Comparison of ENCODE assay signal across 1 mouse cellular context in the genomic region with DNA sequence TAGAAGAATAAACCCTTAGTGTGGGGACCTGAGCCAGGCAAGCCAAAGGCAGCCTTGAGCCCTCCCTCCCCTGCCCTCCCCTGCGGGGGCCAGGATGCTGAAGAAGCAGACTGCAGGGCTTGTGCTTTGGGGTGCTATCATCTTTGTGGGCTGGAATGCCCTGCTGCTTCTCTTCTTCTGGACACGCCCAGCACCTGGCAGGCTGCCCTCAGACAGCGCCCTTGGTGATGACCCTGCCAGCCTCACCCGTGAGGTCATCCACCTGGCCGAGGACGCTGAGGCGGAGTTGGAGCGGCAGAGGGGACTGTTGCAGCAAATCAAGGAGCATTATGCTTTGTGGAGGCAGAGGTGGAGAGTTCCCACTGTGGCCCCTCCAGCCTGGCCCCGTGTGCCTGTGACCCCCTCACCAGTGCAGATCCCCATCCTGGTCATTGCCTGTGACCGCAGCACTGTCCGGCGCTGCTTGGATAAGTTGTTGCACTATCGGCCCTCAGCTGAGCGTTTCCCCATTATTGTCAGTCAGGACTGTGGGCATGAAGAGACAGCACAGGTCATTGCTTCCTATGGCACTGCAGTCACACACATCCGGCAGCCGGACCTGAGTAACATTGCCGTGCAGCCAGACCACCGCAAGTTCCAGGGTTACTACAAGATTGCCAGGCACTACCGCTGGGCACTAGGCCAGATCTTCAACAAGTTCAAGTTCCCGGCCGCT.
TF ChIP-seq lines count a peak whose summit lies in the region.

No protein-coding gene starts in this region.

TF ChIP-seq in ES-E14, 5 proteins besides CTCF, POLR2A, EP300 and RAD21:
- no peak for TF ChIP-seq ZC3H11A (IDR thresholded peaks at IDR 0.05; ENCODE audit: borderline replicate concordance, low read depth, low read length)
- no peak for TF ChIP-seq ZNF384 (IDR thresholded peaks at IDR 0.05; ENCODE audit: low read depth, low read length)
- no peak for TF ChIP-seq CHD2 (IDR thresholded peaks at IDR 0.05; ENCODE audit: low read depth, low read length)
- no peak for TF ChIP-seq MAFK (IDR thresholded peaks at IDR 0.05; ENCODE audit: insufficient read depth, low read depth, low read length)
- TF ChIP-seq HCFC1 (IDR thresholded peaks at IDR 0.05; ENCODE audit: borderline replicate concordance, insufficient read depth, low read length): no peak
TF ChIP-seq in ES-E14: peak in this region for 0.
